Mouse (Mus musculus): ENCODE measurements around the gene Ephb1. TPM values are rescaled to one million over a fixed set of nuclear protein-coding genes. Genes with fewer than 3 reads are reported as not detected.

Ephb1 gene
- total and polyA plus RNA-seq, 2 experiments from 2014 or later = 34.9 to 48.6 TPM

DNA sequence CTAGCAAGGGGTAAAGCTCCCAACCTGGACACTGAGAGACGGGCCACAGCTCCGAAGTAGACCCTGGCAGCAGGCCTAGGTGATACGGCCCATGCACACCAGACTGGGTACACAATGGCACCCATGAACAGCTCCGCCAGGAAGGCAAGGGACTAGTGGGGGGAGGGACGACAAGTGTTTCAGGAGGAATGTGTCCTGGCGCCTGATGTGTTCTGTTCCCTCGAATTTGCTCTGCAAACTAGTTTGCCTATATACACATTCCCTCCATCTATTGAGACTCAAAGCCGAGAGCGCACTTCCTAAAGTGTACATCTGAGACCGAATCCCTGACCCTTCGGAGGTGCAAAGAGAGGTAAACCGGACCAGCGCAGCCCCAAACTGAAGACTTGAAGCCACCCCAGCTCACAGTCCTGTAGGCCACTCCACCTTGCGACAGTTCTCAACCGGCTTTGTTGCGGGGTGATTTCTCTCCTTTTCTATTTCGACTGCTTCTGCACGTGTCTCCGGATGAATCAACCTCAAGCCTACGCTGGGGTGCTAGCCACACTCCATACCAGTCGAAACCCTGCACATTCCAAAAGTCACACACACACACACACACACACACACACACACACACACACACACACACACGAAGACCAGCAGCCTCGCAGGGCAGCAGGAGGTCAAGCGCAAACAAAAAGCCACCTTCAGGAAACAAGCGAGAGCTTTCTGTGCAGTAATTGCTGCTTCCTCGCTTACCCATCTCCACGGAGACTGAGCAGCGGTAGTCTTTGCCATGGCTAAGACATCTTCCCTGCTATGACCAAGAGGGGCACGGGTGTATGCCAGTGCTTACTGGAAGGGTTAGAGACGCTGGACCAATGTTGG is 2.1 kb downstream of the Ephb1 start:
- Histone ChIP-seq H3K4me2 (ENCODE audit: low read depth) (peak overlapping the region; percentile 91), H3K4me1 (ENCODE audit: insufficient read depth) (0 out of 2 replicates have a peak, but pooled peaks cover 5% of the 10 kb centered on the region), H3K9ac (peak overlapping the region; percentile 75), H3K36me3 (ENCODE audit: insufficient read depth) (no peaks in the 10 kb centered on the region), H3K27ac (ENCODE audit: low read depth, low read length) (peak overlapping the region; percentile 80), H3K9me3 (ENCODE audit: low read length) (no peaks in the 10 kb centered on the region), H3K4me3 (ENCODE audit: low read depth, low read length) (peak overlapping the region; percentile 81), H3K27me3 (ENCODE audit: insufficient read depth, low read length) (no peaks in the 10 kb centered on the region)
- DNase-seq = peak; percentile 46
- ATAC-seq = no peak
- WGBS = 3% methylated on average over 30 of the region's 30 CpGs
- TF ChIP-seq CTCF (IDR thresholded peaks at IDR 0.05; ENCODE audit: low read depth) = no peak

DNA sequence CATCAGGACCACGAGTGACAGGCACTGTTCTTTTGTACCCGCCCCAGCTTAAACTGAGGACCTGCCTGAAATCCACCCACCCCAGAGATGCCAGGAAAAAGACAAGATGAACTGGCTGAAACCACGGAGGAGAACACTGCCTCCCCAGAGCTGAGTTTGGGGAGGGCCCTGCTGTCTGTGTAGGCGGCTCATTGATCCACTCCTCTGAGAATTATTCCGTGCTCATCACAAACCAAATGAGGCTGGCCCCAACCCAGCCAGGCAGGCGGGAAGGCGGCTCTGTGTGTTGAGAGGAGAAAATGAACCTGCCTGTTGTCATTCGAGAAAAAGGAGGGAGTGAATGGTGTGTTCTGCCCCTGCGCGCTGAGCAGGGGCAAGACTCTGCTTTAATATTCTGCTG is 2.8 kb downstream of the Ephb1 start:
- peak overlapping the region; percentile 81 for H3K4me3 ChIP-seq (ENCODE audit: low read depth, low read length)
- no peak for TF ChIP-seq CTCF (IDR thresholded peaks at IDR 0.05; ENCODE audit: low read depth)
- no peaks in the 10 kb centered on the region for H3K9me3 ChIP-seq (ENCODE audit: low read length)
- peak overlapping the region; percentile 75 for H3K9ac ChIP-seq
- ATAC-seq = no peak
- peak overlapping the region; percentile 91 for H3K4me2 ChIP-seq (ENCODE audit: low read depth)
- no peaks in the 10 kb centered on the region for H3K27me3 ChIP-seq (ENCODE audit: insufficient read depth, low read length)
- H3K36me3 ChIP-seq (ENCODE audit: insufficient read depth) = no peaks in the 10 kb centered on the region
- 0 out of 2 replicates have a peak, but pooled peaks cover 5% of the 10 kb centered on the region for H3K4me1 ChIP-seq (ENCODE audit: insufficient read depth)
- H3K27ac ChIP-seq (ENCODE audit: low read depth, low read length) = peak overlapping the region; percentile 80; the same call in 1 of the 2 replicates
- peak; percentile 54 for DNase-seq
- 5% methylated on average over 10 of the region's 10 CpGs for WGBS

DNA sequence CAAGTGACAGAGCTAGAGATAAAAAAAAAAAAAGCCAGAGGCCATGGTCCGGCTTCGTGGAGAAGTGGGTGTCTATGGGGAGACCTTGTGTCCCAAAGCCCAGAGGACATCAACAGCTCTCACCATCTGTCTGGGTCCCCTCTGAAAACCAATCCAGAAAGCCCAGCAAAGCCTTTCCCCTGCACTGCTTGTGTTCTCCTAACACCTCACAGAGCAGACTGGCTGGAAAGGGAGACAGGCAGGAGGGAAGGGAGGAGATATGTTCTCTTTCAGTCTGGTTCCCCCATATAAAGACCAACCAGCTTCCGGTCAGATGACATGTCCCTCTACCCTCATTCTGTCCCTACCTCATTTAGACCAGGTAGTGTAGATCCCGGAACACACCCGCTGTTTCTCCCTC is 3.3 kb downstream of the Ephb1 start:
- 67% methylated on average over 5 of the region's 5 CpGs for WGBS
- ATAC-seq = no peak
- H3K27me3 ChIP-seq (ENCODE audit: insufficient read depth, low read length) = no peaks in the 10 kb centered on the region

DNA sequence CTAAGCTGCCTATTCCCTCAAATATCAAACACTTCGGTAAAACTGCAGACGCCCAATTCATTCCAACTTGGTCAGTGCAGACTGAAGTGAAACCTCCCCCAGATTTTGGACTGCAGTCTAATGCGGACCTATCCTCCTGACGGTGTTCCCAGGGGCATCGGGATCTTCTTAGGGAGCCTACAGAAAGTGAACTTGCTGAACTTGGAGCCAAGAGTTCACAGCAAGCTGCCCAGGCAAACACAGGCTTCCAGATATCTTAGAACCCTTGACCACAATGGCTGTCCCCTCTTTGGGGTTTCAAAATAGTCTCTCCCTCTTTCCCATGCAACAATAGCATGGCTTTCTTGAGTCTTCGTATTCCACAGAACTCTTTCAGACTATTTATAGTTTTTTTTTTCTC is 3.8 kb downstream of the Ephb1 start:
- no peak for ATAC-seq
- H3K27me3 ChIP-seq (ENCODE audit: insufficient read depth, low read length) = no peaks in the 10 kb centered on the region
- no peak for TF ChIP-seq CTCF (IDR thresholded peaks at IDR 0.05; ENCODE audit: low read depth)
- 84% methylated on average over 6 of the region's 6 CpGs for WGBS
- H3K9ac ChIP-seq = no peak overlapping the region
- DNase-seq = no peak
- H3K36me3 ChIP-seq (ENCODE audit: insufficient read depth) = no peaks in the 10 kb centered on the region
- peak overlapping the region; percentile 91; the same call in 1 of the 2 replicates for H3K4me2 ChIP-seq (ENCODE audit: low read depth)
- no peak overlapping the region for H3K4me3 ChIP-seq (ENCODE audit: low read depth, low read length)
- H3K4me1 ChIP-seq (ENCODE audit: insufficient read depth) = 0 out of 2 replicates have a peak, but pooled peaks cover 5% of the 10 kb centered on the region
- H3K27ac ChIP-seq (ENCODE audit: low read depth, low read length) = no peak overlapping the region
- no peaks in the 10 kb centered on the region for H3K9me3 ChIP-seq (ENCODE audit: low read length)

More for the DNA sequence above, 3.3 kb downstream of the Ephb1 start:
- peak overlapping the region; percentile 91 for H3K4me2 ChIP-seq (ENCODE audit: low read depth)
- H3K36me3 ChIP-seq (ENCODE audit: insufficient read depth) = no peaks in the 10 kb centered on the region
- H3K4me3 ChIP-seq (ENCODE audit: low read depth, low read length) = peak overlapping the region; percentile 81
- H3K27ac ChIP-seq (ENCODE audit: low read depth, low read length) = no peak overlapping the region
- DNase-seq = no peak
- 0 out of 2 replicates have a peak overlapping the region, but pooled peaks have one; percentile 75 for H3K9ac ChIP-seq
- no peaks in the 10 kb centered on the region for H3K9me3 ChIP-seq (ENCODE audit: low read length)
- no peak for TF ChIP-seq CTCF (IDR thresholded peaks at IDR 0.05; ENCODE audit: low read depth)
- H3K4me1 ChIP-seq (ENCODE audit: insufficient read depth) = 0 out of 2 replicates have a peak, but pooled peaks cover 5% of the 10 kb centered on the region

DNA sequence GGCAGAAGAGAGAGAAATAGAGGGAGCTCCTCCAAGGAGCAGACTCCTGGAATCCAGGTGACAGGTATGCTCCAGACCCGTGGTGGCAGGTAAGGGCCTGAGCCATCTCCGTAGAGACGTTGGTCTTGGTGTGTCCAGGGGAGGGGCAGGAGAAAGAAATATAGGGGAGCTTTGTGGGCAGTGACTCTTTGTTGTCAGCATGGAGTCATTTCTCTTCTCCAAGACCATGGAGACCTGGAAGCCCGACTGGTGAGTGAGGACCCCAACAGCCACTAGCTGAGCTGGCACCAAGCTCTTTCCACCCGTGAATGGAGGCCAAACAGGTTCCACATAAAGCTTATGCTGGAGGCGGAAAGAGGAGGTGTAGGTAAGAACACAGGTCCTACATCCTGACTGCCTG is 4.4 kb downstream of the Ephb1 start:
- Histone ChIP-seq H3K27ac (ENCODE audit: low read depth, low read length) (no peak overlapping the region), H3K9me3 (ENCODE audit: low read length) (no peaks in the 10 kb centered on the region), H3K27me3 (ENCODE audit: insufficient read depth, low read length) (no peaks in the 10 kb centered on the region), H3K9ac (no peak overlapping the region), H3K4me3 (ENCODE audit: low read depth, low read length) (no peak overlapping the region), H3K36me3 (ENCODE audit: insufficient read depth) (no peaks in the 10 kb centered on the region), H3K4me2 (ENCODE audit: low read depth) (no peak overlapping the region), H3K4me1 (ENCODE audit: insufficient read depth) (0 out of 2 replicates have a peak, but pooled peaks cover 5% of the 10 kb centered on the region)
- ATAC-seq (no peak), DNase-seq (no peak)
- no peak for TF ChIP-seq CTCF (IDR thresholded peaks at IDR 0.05; ENCODE audit: low read depth)
- 84% methylated on average over 6 of the region's 6 CpGs for WGBS

DNA sequence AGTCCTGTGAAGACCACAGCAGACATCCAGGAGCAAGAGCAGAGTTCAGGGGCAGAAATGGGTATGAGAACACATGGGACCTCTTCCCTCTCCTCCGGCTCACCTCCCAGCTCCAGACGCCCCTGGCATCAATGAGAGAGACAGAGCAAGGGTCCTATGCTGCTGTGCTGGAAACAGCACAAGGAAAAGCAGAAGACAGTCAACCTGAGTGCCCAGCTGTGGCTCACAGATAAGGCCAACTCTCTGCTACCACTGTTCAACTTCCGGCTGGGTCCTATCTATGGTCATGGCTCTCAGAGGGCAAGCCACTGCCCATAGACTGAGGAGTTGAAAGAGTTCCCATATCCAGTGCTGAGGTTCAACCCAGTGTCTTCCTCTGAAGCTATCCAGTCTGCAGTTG is 7.7 kb downstream of the Ephb1 start:
- Histone ChIP-seq H3K4me2 (ENCODE audit: low read depth) (no peak overlapping the region), H3K4me3 (ENCODE audit: low read depth, low read length) (no peak overlapping the region), H3K4me1 (ENCODE audit: insufficient read depth) (0 out of 2 replicates have a peak, but pooled peaks cover 3% of the 10 kb centered on the region), H3K9me3 (ENCODE audit: low read length) (no peaks in the 10 kb centered on the region), H3K9ac (no peak overlapping the region), H3K27me3 (ENCODE audit: insufficient read depth, low read length) (no peaks in the 10 kb centered on the region), H3K27ac (ENCODE audit: low read depth, low read length) (no peak overlapping the region), H3K36me3 (ENCODE audit: insufficient read depth) (no peaks in the 10 kb centered on the region)
- no peak for ATAC-seq
- no peak for DNase-seq
- WGBS = 96% methylated on average over 3 of the region's 3 CpGs
- no peak for TF ChIP-seq CTCF (IDR thresholded peaks at IDR 0.05; ENCODE audit: low read depth)

DNA sequence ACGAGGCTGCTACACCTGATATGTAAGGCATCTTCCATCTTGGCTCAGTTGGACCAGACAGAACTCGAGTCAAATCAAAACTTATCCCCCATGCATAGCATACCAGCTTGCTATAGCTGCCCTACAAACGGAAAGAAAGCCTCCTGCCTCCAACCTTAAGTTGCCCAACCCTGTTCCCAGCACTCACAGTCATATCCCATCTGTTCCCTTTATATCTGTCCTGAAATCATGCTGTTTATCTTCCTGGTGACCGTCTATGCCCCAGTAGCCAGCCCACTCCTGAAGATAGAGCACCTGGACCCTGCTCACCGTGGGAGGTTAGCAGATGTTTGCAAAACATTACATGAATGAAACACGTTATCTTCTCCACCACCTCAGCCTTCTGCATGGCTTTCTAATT is 9.0 kb downstream of the Ephb1 start:
- ATAC-seq = no peak
- 0 out of 2 replicates have a peak, but pooled peaks cover 3% of the 10 kb centered on the region for H3K4me1 ChIP-seq (ENCODE audit: insufficient read depth)
- H3K4me3 ChIP-seq (ENCODE audit: low read depth, low read length) = no peak overlapping the region

More for the DNA sequence above, 9.0 kb downstream of the Ephb1 start:
- Histone ChIP-seq H3K27ac (ENCODE audit: low read depth, low read length) (no peak overlapping the region), H3K4me2 (ENCODE audit: low read depth) (no peak overlapping the region), H3K9me3 (ENCODE audit: low read length) (no peaks in the 10 kb centered on the region), H3K27me3 (ENCODE audit: insufficient read depth, low read length) (no peaks in the 10 kb centered on the region), H3K36me3 (ENCODE audit: insufficient read depth) (no peaks in the 10 kb centered on the region), H3K9ac (no peak overlapping the region)
- no peak for TF ChIP-seq CTCF (IDR thresholded peaks at IDR 0.05; ENCODE audit: low read depth)
- 60% methylated on average over 6 of the region's 6 CpGs for WGBS
- no peak for DNase-seq
